Mouse (Mus musculus): ENCODE data around the gene Pih1d1. TPM values are rescaled to one million over a fixed set of nuclear protein-coding genes. Genes with fewer than 3 reads are reported as not detected.

Gene Pih1d1
- polyA plus RNA-seq, 1 experiment: 48.7 TPM

GRCm38 (mm10) chr7:45196176-45196535 lies 42.1 kb downstream of the Pih1d1 start:
- Histone ChIP-seq H3K27me3 (ENCODE audit: control insufficient read depth, insufficient read depth, low read length) (no peaks in the 10 kb centered on the region), H3K27ac (ENCODE audit: insufficient read depth, low read length) (no peak overlapping the region), H3K4me3 (ENCODE audit: extremely low read depth, insufficient read depth, insufficient read length) (no peak overlapping the region), H3K4me1 (ENCODE audit: control insufficient read depth, insufficient read depth, insufficient read length) (no peaks in the 10 kb centered on the region), H3K36me3 (ENCODE audit: control insufficient read depth, insufficient read depth, low read length) (no peaks in the 10 kb centered on the region)
- no peak for DNase-seq (ENCODE audit: low read depth in 1 of 2, low spot score in 2 of 2)
- 83% methylated on average over 4 of the region's 4 CpGs for WGBS
- no peak for TF ChIP-seq POLR2A (IDR thresholded peaks at IDR 0.05; ENCODE audit: low read depth, low read length)
- TF ChIP-seq CTCF (IDR thresholded peaks at IDR 0.05; ENCODE audit: extremely low read depth, insufficient read depth, insufficient read length, insufficient replicate concordance): no peak

- TF ChIP-seq POLR2A (IDR thresholded peaks at IDR 0.05; ENCODE audit: low read depth, low read length) (no peak), CTCF (IDR thresholded peaks at IDR 0.05; ENCODE audit: extremely low read depth, insufficient read depth, insufficient read length, insufficient replicate concordance) (no peak)
- no peak for DNase-seq (ENCODE audit: low read depth in 1 of 2, low spot score in 2 of 2)
- Histone ChIP-seq H3K27me3 (ENCODE audit: control insufficient read depth, insufficient read depth, low read length) (no peaks in the 10 kb centered on the region), H3K4me1 (ENCODE audit: control insufficient read depth, insufficient read depth, insufficient read length) (no peaks in the 10 kb centered on the region), H3K27ac (ENCODE audit: insufficient read depth, low read length) (no peak overlapping the region), H3K36me3 (ENCODE audit: control insufficient read depth, insufficient read depth, low read length) (no peaks in the 10 kb centered on the region), H3K4me3 (ENCODE audit: extremely low read depth, insufficient read depth, insufficient read length) (no peak overlapping the region)
- WGBS: 77% methylated on average over 5 of the region's 5 CpGs
Measured at GRCm38 (mm10) chr7:45196994-45197393, 42.9 kb downstream of the Pih1d1 start.

DNA sequence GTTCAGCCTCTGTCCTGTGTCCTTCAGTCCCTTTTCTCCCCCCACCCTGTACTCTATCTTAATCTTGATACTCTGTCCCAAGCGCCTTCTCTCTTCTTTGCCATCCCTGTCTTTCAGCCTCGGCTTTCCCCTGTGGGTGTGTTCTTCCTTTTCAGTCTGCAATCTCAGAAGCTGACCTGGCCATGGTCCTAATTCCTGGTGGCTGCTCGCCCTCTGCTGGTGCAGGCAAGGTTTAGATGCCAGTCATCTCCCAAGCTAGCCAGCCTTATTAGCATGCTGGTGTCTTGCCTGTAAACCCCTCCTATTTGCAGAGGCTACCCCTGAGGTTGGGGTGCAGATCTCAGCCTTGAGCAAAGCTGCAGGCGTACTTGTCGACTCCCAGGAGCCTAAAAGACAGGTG lies 44.3 kb downstream of the Pih1d1 start:
- DNase-seq (ENCODE audit: low read depth in 1 of 2, low spot score in 2 of 2): peak; percentile 17 to 67
- no peaks in the 10 kb centered on the region for H3K36me3 ChIP-seq (ENCODE audit: control insufficient read depth, insufficient read depth, low read length)
- WGBS: 24% methylated on average over 5 of the region's 5 CpGs
- TF ChIP-seq POLR2A (IDR thresholded peaks at IDR 0.05; ENCODE audit: low read depth, low read length): no peak
- peak; percentile 79; the same call in 1 of the 2 replicates for TF ChIP-seq CTCF (IDR thresholded peaks at IDR 0.05; ENCODE audit: extremely low read depth, insufficient read depth, insufficient read length, insufficient replicate concordance)
- H3K27ac ChIP-seq (ENCODE audit: insufficient read depth, low read length): no peak overlapping the region
- no peaks in the 10 kb centered on the region for H3K4me1 ChIP-seq (ENCODE audit: control insufficient read depth, insufficient read depth, insufficient read length)
- no peak overlapping the region for H3K4me3 ChIP-seq (ENCODE audit: extremely low read depth, insufficient read depth, insufficient read length)
- no peaks in the 10 kb centered on the region for H3K27me3 ChIP-seq (ENCODE audit: control insufficient read depth, insufficient read depth, low read length)

GRCm38 (mm10) chr7:45198961-45199360 lies 44.9 kb downstream of the Pih1d1 start:
- Histone ChIP-seq H3K27ac (ENCODE audit: insufficient read depth, low read length) (no peak overlapping the region), H3K27me3 (ENCODE audit: control insufficient read depth, insufficient read depth, low read length) (no peaks in the 10 kb centered on the region), H3K4me3 (ENCODE audit: extremely low read depth, insufficient read depth, insufficient read length) (no peak overlapping the region), H3K36me3 (ENCODE audit: control insufficient read depth, insufficient read depth, low read length) (no peaks in the 10 kb centered on the region), H3K4me1 (ENCODE audit: control insufficient read depth, insufficient read depth, insufficient read length) (no peaks in the 10 kb centered on the region)
- 88% methylated on average over 11 of the region's 11 CpGs for WGBS
- no peak for DNase-seq (ENCODE audit: low read depth in 1 of 2, low spot score in 2 of 2)
- no peak for TF ChIP-seq POLR2A (IDR thresholded peaks at IDR 0.05; ENCODE audit: low read depth, low read length)
- TF ChIP-seq CTCF (IDR thresholded peaks at IDR 0.05; ENCODE audit: extremely low read depth, insufficient read depth, insufficient read length, insufficient replicate concordance): no peak

- 78% methylated on average over 10 of the region's 10 CpGs for WGBS
- Histone ChIP-seq H3K4me3 (ENCODE audit: extremely low read depth, insufficient read depth, insufficient read length) (no peak overlapping the region), H3K36me3 (ENCODE audit: control insufficient read depth, insufficient read depth, low read length) (no peaks in the 10 kb centered on the region), H3K27me3 (ENCODE audit: control insufficient read depth, insufficient read depth, low read length) (no peaks in the 10 kb centered on the region), H3K4me1 (ENCODE audit: control insufficient read depth, insufficient read depth, insufficient read length) (peaks cover 4% of the 10 kb centered on the region; the same call in 1 of the 2 replicates), H3K27ac (ENCODE audit: insufficient read depth, low read length) (no peak overlapping the region)
- TF ChIP-seq POLR2A (IDR thresholded peaks at IDR 0.05; ENCODE audit: low read depth, low read length): no peak
- no peak for TF ChIP-seq CTCF (IDR thresholded peaks at IDR 0.05; ENCODE audit: extremely low read depth, insufficient read depth, insufficient read length, insufficient replicate concordance)
- DNase-seq (ENCODE audit: low read depth in 1 of 2, low spot score in 2 of 2): no peak
Measured at GRCm38 (mm10) chr7:45202654-45203053, 48.6 kb downstream of the Pih1d1 start.

DNA sequence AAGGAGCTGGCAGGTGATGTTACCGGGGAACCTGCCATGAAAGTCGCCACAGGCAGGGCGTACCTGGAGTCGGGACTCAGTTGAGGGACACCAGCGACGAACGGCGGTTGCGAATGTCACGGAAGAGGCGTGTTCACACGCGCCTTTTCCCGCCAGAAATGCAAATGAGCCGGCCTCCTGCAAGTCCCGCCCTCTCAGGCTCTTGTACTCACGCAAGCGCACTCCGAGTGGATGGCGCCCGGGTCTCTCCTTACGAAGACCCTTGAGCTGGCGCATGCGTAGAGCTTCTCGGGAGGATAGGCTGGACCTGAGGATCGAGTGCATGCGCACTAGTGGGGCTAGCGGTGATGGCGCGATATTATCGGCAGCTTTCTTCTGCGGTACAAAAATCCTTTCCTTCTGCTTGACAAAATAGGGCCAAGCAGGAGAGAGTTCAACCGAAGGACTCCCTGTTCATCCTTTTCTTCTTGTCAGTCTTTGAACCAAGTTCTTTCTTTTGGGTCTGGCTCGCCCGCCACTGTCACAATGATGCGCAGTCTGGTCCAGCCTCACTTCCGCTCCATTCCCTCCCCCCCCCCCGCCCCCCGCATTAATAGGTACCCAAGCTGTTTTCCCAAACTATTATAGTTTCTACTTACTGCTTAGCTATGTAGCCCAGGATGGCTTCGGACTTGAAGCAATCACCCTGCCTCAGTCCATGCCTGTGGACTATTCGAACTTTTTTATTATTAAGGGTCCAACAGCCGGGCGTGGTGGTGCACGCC lies 50.5 kb downstream of the Pih1d1 start, which contains the start of gene Ccdc155:
TSS of gene Ccdc155 (minus strand) at position 513 of the 764 bp plus-strand sequence.
- Histone ChIP-seq H3K27me3 (ENCODE audit: control insufficient read depth, insufficient read depth, low read length) (no peaks in the 10 kb centered on the region), H3K27ac (ENCODE audit: insufficient read depth, low read length) (no peak within 1 kb of the TSS), H3K36me3 (ENCODE audit: control insufficient read depth, insufficient read depth, low read length) (no peaks in the 10 kb centered on the region), H3K4me3 (ENCODE audit: extremely low read depth, insufficient read depth, insufficient read length) (peak within 1 kb of the TSS; percentile 54), H3K4me1 (ENCODE audit: control insufficient read depth, insufficient read depth, insufficient read length) (peaks cover 4% of the 10 kb centered on the region; the same call in 1 of the 2 replicates)
- TF ChIP-seq POLR2A (IDR thresholded peaks at IDR 0.05; ENCODE audit: low read depth, low read length) (peak; percentile 64; the same call in 1 of the 2 replicates), CTCF (IDR thresholded peaks at IDR 0.05; ENCODE audit: extremely low read depth, insufficient read depth, insufficient read length, insufficient replicate concordance) (no peak)
- DNase-seq (ENCODE audit: low read depth in 1 of 2, low spot score in 2 of 2): peak; percentile 93 to 94
- 5% methylated on average over 44 of the region's 44 CpGs for WGBS

DNA sequence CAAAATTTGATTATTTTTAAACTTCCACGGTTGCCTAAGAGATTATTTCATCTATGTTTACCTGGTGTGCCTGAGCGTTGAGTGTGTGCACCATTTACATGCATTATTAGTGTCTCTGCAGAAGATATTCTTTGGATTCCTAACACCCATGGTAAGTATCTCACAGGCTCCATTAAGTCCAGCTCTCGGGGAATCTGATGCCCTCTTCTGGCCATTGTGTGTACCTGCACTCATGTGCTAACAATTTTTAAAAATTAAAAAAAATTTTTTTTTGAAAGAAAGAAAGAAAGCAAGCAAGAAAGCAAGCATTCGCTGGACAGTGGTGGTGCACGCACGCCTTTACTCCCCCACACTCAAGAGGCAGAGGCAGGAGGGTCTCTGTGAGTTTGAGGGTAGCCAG lies 54.2 kb downstream of the Pih1d1 start:
- Histone ChIP-seq H3K27ac (ENCODE audit: insufficient read depth, low read length) (no peak overlapping the region), H3K36me3 (ENCODE audit: control insufficient read depth, insufficient read depth, low read length) (no peaks in the 10 kb centered on the region), H3K4me3 (ENCODE audit: extremely low read depth, insufficient read depth, insufficient read length) (no peak overlapping the region), H3K4me1 (ENCODE audit: control insufficient read depth, insufficient read depth, insufficient read length) (peaks cover 12% of the 10 kb centered on the region; the same call in 1 of the 2 replicates), H3K27me3 (ENCODE audit: control insufficient read depth, insufficient read depth, low read length) (no peaks in the 10 kb centered on the region)
- TF ChIP-seq CTCF (IDR thresholded peaks at IDR 0.05; ENCODE audit: extremely low read depth, insufficient read depth, insufficient read length, insufficient replicate concordance) (no peak), POLR2A (IDR thresholded peaks at IDR 0.05; ENCODE audit: low read depth, low read length) (no peak)
- no peak for DNase-seq (ENCODE audit: low read depth in 1 of 2, low spot score in 2 of 2)
- 88% methylated on average over 6 of the region's 6 CpGs for WGBS

Other genes with a start within 250 kb of the Pih1d1 start
- 69.9 and 91.7 TPM in 2 replicates for gene Ap2a1, start 224.8 kb upstream of the Pih1d1 start, polyA plus RNA-seq (2012; rRNA removed)
- not detected in 2 replicates for gene Tsks, start 211.1 kb upstream of the Pih1d1 start, polyA plus RNA-seq (2012; rRNA removed)
- 4.8 and 6.1 TPM in 2 replicates for gene Cpt1c, start 179.5 kb upstream of the Pih1d1 start, polyA plus RNA-seq (2012; rRNA removed)
- gene Prmt1, start 167.7 kb upstream of the Pih1d1 start, polyA plus RNA-seq (2012; rRNA removed): 109 and 112 TPM in 2 replicates
- 134 and 147 TPM in 2 replicates for gene Irf3, start 156.7 kb upstream of the Pih1d1 start, polyA plus RNA-seq (2012; rRNA removed)
- gene Bcl2l12, start 155.6 kb upstream of the Pih1d1 start, polyA plus RNA-seq (2012; rRNA removed): 33.2 and 38.5 TPM in 2 replicates
- 59.0 and 65.4 TPM in 2 replicates for gene Scaf1, start 137.9 kb upstream of the Pih1d1 start, polyA plus RNA-seq (2012; rRNA removed)
- gene Rras, start 136.3 kb upstream of the Pih1d1 start, polyA plus RNA-seq (2012; rRNA removed): 55.1 and 65.1 TPM in 2 replicates
- 16.1 TPM in 2 replicates for gene Prr12, start 101.4 kb upstream of the Pih1d1 start, polyA plus RNA-seq (2012; rRNA removed)
- 67.9 and 95.7 TPM in 2 replicates for gene Nosip, start 91.9 kb upstream of the Pih1d1 start, polyA plus RNA-seq (2012; rRNA removed)
- 19.9 and 27.6 TPM in 2 replicates for gene Prrg2, start 91.6 kb upstream of the Pih1d1 start, polyA plus RNA-seq (2012; rRNA removed)
- 96.5 and 100 TPM in 2 replicates for gene Rcn3, start 62.1 kb upstream of the Pih1d1 start, polyA plus RNA-seq (2012; rRNA removed)
- gene Fcgrt, start 50.5 kb upstream of the Pih1d1 start, polyA plus RNA-seq (2012; rRNA removed): 64.4 and 75.4 TPM in 2 replicates
- gene Rps11, start 29.9 kb upstream of the Pih1d1 start, polyA plus RNA-seq (2012; rRNA removed): 273 and 325 TPM in 2 replicates
- gene Rpl13a, start 25.5 kb upstream of the Pih1d1 start, polyA plus RNA-seq (2012; rRNA removed): 1,860 and 2,797 TPM in 2 replicates
- gene Gm45713, start 18.1 kb upstream of the Pih1d1 start, polyA plus RNA-seq (2012; rRNA removed): 0.28 and 0.70 TPM in 2 replicates
- 183 and 197 TPM in 2 replicates for gene Flt3l, start 17.9 kb upstream of the Pih1d1 start, polyA plus RNA-seq (2012; rRNA removed)
- 93.0 and 114 TPM in 2 replicates for gene Aldh16a1, start 281 bp downstream of the Pih1d1 start, polyA plus RNA-seq (2012; rRNA removed)
- 0.05 and 0.06 TPM in 2 replicates for gene Slc17a7, start 9.6 kb downstream of the Pih1d1 start, polyA plus RNA-seq (2012; rRNA removed)
- not detected in 2 replicates for gene Gfy, start 25.3 kb downstream of the Pih1d1 start, polyA plus RNA-seq (2012; rRNA removed)
- not detected in 2 replicates for gene Pth2, start 26.7 kb downstream of the Pih1d1 start, polyA plus RNA-seq (2012; rRNA removed)
- 0.16 and 0.20 TPM in 2 replicates for gene Ccdc155, start 50.6 kb downstream of the Pih1d1 start, polyA plus RNA-seq (2012; rRNA removed)
- gene Dkkl1, start 57.8 kb downstream of the Pih1d1 start, polyA plus RNA-seq (2012; rRNA removed): 2.1 and 2.8 TPM in 2 replicates
- gene Tead2, start 61.5 kb downstream of the Pih1d1 start, polyA plus RNA-seq (2012; rRNA removed): 10.6 and 12.1 TPM in 2 replicates
- 1,116 and 1,582 TPM in 2 replicates for gene Cd37, start 84.8 kb downstream of the Pih1d1 start, polyA plus RNA-seq (2012; rRNA removed)
- not detected in 2 replicates for gene Slc6a16, start 86.8 kb downstream of the Pih1d1 start, polyA plus RNA-seq (2012; rRNA removed)
- gene Slc6a21, start 123.2 kb downstream of the Pih1d1 start, polyA plus RNA-seq (2012; rRNA removed): 0.27 and 0.43 TPM in 2 replicates
- 7.9 and 10.0 TPM in 2 replicates for gene Trpm4, start 179.5 kb downstream of the Pih1d1 start, polyA plus RNA-seq (2012; rRNA removed)
- gene Hrc, start 181.0 kb downstream of the Pih1d1 start, polyA plus RNA-seq (2012; rRNA removed): 0.04 and 0.09 TPM in 2 replicates
- 0.22 and 0.27 TPM in 2 replicates for gene Ppfia3, start 212.7 kb downstream of the Pih1d1 start, polyA plus RNA-seq (2012; rRNA removed)
- gene Lin7b, start 216.3 kb downstream of the Pih1d1 start, polyA plus RNA-seq (2012; rRNA removed): 0.90 and 2.1 TPM in 2 replicates
- gene Snrnp70, start 241.4 kb downstream of the Pih1d1 start, polyA plus RNA-seq (2012; rRNA removed): 273 and 277 TPM in 2 replicates